Comparison of ENCODE assay signal across 18 mouse cellular contexts in genomic region chr5:12910741-12911140, GRCm38 (mm10).
"Had no signal": no experiment of that assay in that cellular context is flagged by ENCODE, and none has a peak within 500 bp of the region (broad histone marks: within the 10 kb centered on the region; RNA-seq: fewer than 3 reads in every experiment).

No protein-coding gene starts in this region.

- H3K27ac ChIP-seq: lung, embryonic 15.5 days; macrophage; midbrain, embryonic 13.5 days; midbrain, embryonic 15.5 days; neural tube, embryonic 13.5 days; stomach, embryonic 15.5 days; stomach, postnatal 0 days had no signal

- H3K4me3 ChIP-seq: lung, embryonic 15.5 days; megakaryocyte, embryonic 14.5 days; midbrain, embryonic 13.5 days; midbrain, embryonic 15.5 days; myocyte; neural tube, embryonic 13.5 days; stomach, embryonic 15.5 days had no signal

- DNase-seq: lung, adult 18-20 months; lung, postnatal 14 days; lung, postnatal 36 days; right cerebral cortex, postnatal 14 days; thymus, adult 2 months; thymus, postnatal 25 days; thymus, postnatal 4 days had no signal

- H3K4me2 ChIP-seq: lung, embryonic 15.5 days; midbrain, embryonic 11.5 days; midbrain, embryonic 13.5 days; midbrain, embryonic 15.5 days; neural tube, embryonic 13.5 days; stomach, embryonic 15.5 days had no signal

- H3K9me3 ChIP-seq: lung, embryonic 15.5 days; megakaryocyte, embryonic 14.5 days; midbrain, embryonic 13.5 days; midbrain, embryonic 15.5 days; neural tube, embryonic 13.5 days; stomach, embryonic 15.5 days had no signal

- H3K27me3 ChIP-seq: lung, embryonic 15.5 days; megakaryocyte, embryonic 14.5 days; midbrain, embryonic 13.5 days; midbrain, embryonic 15.5 days; neural tube, embryonic 13.5 days; stomach, embryonic 15.5 days had no signal

- H3K36me3 ChIP-seq: lung, embryonic 15.5 days; midbrain, embryonic 13.5 days; midbrain, embryonic 15.5 days; neural tube, embryonic 13.5 days; stomach, embryonic 15.5 days had no signal

- H3K9ac ChIP-seq: lung, embryonic 15.5 days; midbrain, embryonic 13.5 days; midbrain, embryonic 15.5 days; neural tube, embryonic 13.5 days; stomach, embryonic 15.5 days had no signal

- ATAC-seq: lung, postnatal 0 days; midbrain, embryonic 13.5 days; midbrain, embryonic 15.5 days had no signal

- H3K4me1 ChIP-seq: lung, embryonic 15.5 days; megakaryocyte, embryonic 14.5 days; midbrain, embryonic 13.5 days; midbrain, embryonic 15.5 days; neural tube, embryonic 13.5 days; stomach, embryonic 15.5 days had no signal
